In the genomic region with DNA sequence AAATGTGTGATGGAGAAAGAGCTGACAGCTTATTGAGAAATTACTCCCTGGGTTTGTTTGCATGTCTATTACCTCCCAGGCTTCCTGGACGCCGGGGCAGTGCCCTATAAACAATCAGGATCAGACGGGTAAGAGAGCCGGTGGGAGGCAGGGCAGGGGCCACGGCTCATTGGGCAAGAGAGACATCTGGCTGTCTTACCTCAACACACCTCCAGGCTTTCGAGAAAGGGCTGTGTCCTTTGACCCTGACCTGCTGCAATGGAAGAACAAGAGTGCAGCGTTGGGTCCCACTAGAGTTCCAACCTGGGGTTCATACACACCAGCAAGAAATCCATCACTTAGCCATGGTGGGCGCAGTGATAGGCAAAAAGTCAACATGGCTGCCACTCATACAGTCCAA, we compare ENCODE assay signal across 24 mouse cellular contexts. TPM values are rescaled to one million over a fixed set of nuclear protein-coding genes. Genes with fewer than 3 reads are reported as not detected.
A peak's percentile ranks its signal among the peaks of the same experiment; 100 is the strongest.
DNase-seq lines count a peak whose midpoint lies in the region; ATAC-seq lines count a peak whose summit lies in the region.
"Had no signal": no experiment of that assay in that cellular context is flagged by ENCODE, and none has a peak within 500 bp of the region (broad histone marks: within the 10 kb centered on the region; RNA-seq: fewer than 3 reads in every experiment).

No protein-coding gene starts in this region.

- 68% methylated on average over 8 of the region's 8 CpGs for WGBS in heart, embryonic 12.5 days
- 24% methylated on average over 8 of the region's 8 CpGs for WGBS in kidney, embryonic 14.5 days
- WGBS in kidney, embryonic 16.5 days = 20% methylated on average over 8 of the region's 8 CpGs
- WGBS in liver, embryonic 16.5 days (ENCODE audit: insufficient replicate concordance) = 44% methylated on average over 8 of the region's 8 CpGs

- H3K9ac ChIP-seq in heart, embryonic 12.5 days = no peak overlapping the region
- no peak overlapping the region for H3K9ac ChIP-seq in kidney, embryonic 14.5 days (ENCODE audit: low read depth, low read length)
- no peak overlapping the region for H3K9ac ChIP-seq in kidney, embryonic 16.5 days (replicated peaks; ENCODE audit: low read length)
- H3K9ac ChIP-seq in liver, embryonic 16.5 days (ENCODE audit: low read depth, low read length) = no peak overlapping the region
- H3K9ac ChIP-seq: embryonic facial prominence, embryonic 12.5 days; forebrain, embryonic 13.5 days; forebrain, embryonic 15.5 days had no signal

- H3K9me3 ChIP-seq in heart, embryonic 12.5 days (replicated peaks) = no peaks in the 10 kb centered on the region
- H3K9me3 ChIP-seq in kidney, embryonic 14.5 days (ENCODE audit: control insufficient read depth, low read length) = no peaks in the 10 kb centered on the region
- peaks cover 3% of the 10 kb centered on the region; the same call in 1 of the 2 replicates for H3K9me3 ChIP-seq in kidney, embryonic 16.5 days (ENCODE audit: low read length)
- no peaks in the 10 kb centered on the region for H3K9me3 ChIP-seq in liver, embryonic 16.5 days (replicated peaks; ENCODE audit: control insufficient read depth, low read length)
- H3K9me3 ChIP-seq: embryonic facial prominence, embryonic 10.5 days; embryonic facial prominence, embryonic 12.5 days; forebrain, embryonic 15.5 days had no signal

- no peak overlapping the region for H3K4me3 ChIP-seq in heart, embryonic 12.5 days
- no peak overlapping the region for H3K4me3 ChIP-seq in kidney, embryonic 14.5 days (ENCODE audit: low read length)
- H3K4me3 ChIP-seq in kidney, embryonic 16.5 days (ENCODE audit: low read length) = no peak overlapping the region
- no peak overlapping the region for H3K4me3 ChIP-seq in liver, embryonic 16.5 days (ENCODE audit: low read depth, low read length)
- H3K4me3 ChIP-seq: embryonic facial prominence, embryonic 10.5 days; embryonic facial prominence, embryonic 12.5 days; forebrain, embryonic 13.5 days; forebrain, embryonic 15.5 days had no signal

- no peaks in the 10 kb centered on the region for H3K27me3 ChIP-seq in heart, embryonic 12.5 days (replicated peaks)
- no peaks in the 10 kb centered on the region for H3K27me3 ChIP-seq in kidney, embryonic 14.5 days (ENCODE audit: control insufficient read depth, insufficient read depth, low read length)
- no peaks in the 10 kb centered on the region for H3K27me3 ChIP-seq in kidney, embryonic 16.5 days (ENCODE audit: insufficient read depth, low read length)
- H3K27me3 ChIP-seq in liver, embryonic 16.5 days (ENCODE audit: control insufficient read depth, insufficient read depth, low read depth, low read length) = no peaks in the 10 kb centered on the region; the same call in 1 of the 2 replicates
- H3K27me3 ChIP-seq: CH12.LX; embryonic facial prominence, embryonic 12.5 days; forebrain, embryonic 13.5 days; forebrain, embryonic 15.5 days had no signal

- H3K4me1 ChIP-seq in heart, embryonic 12.5 days (replicated peaks) = no peaks in the 10 kb centered on the region
- H3K4me1 ChIP-seq in kidney, embryonic 14.5 days (ENCODE audit: control insufficient read depth, insufficient read depth, low read length) = no peaks in the 10 kb centered on the region
- H3K4me1 ChIP-seq in kidney, embryonic 16.5 days (ENCODE audit: insufficient read depth, low read length) = no peaks in the 10 kb centered on the region
- no peaks in the 10 kb centered on the region for H3K4me1 ChIP-seq in liver, embryonic 16.5 days (ENCODE audit: control insufficient read depth, low read depth, low read length)
- H3K4me1 ChIP-seq: embryonic facial prominence, embryonic 10.5 days; embryonic facial prominence, embryonic 12.5 days; forebrain, embryonic 13.5 days; forebrain, embryonic 15.5 days had no signal

- no peak for ATAC-seq in heart, embryonic 12.5 days (ENCODE audit: insufficient number of reproducible peaks, low FRiP score)
- 0 out of 2 replicates have a peak, but pooled peaks have one; percentile 35 for ATAC-seq in kidney, embryonic 14.5 days (ENCODE audit: low FRiP score, low TSS enrichment)
- no peak for ATAC-seq in kidney, embryonic 16.5 days (ENCODE audit: low FRiP score, low TSS enrichment)
- ATAC-seq in liver, embryonic 16.5 days (ENCODE audit: low read depth) = peak; percentile 59; the same call in 1 of the 2 replicates
- ATAC-seq: activated CD4-positive, CD25-positive, alpha-beta regulatory T cell, adult 4 months; CD4-positive, CD25-positive, alpha-beta regulatory T cell, adult 4 months; forebrain, embryonic 13.5 days; forebrain, embryonic 15.5 days; Patski had no signal

- peak; percentile 83 for DNase-seq in heart, adult 11 months
- no peak for DNase-seq in liver
- DNase-seq: adrenal gland, adult 8-10 months; adrenal gland, postnatal 14 days; adrenal gland, postnatal 36 days; B cell, adult 2 months; cerebellum, adult 11-12 months; cerebellum, adult 2 months; cerebellum, adult 9-10 months; cerebellum, postnatal 10 days; cerebellum, postnatal 25 days had no signal

- no peak overlapping the region for H3K27ac ChIP-seq in heart, embryonic 12.5 days (ENCODE audit: poor library complexity, severe bottlenecking)
- H3K27ac ChIP-seq in kidney, embryonic 14.5 days (ENCODE audit: low read depth, low read length) = no peak overlapping the region
- H3K27ac ChIP-seq in kidney, embryonic 16.5 days (ENCODE audit: low read length) = no peak overlapping the region
- H3K27ac ChIP-seq in liver, embryonic 16.5 days (ENCODE audit: low read length) = no peak overlapping the region
- H3K27ac ChIP-seq: embryonic facial prominence, embryonic 10.5 days; embryonic facial prominence, embryonic 12.5 days; forebrain, embryonic 13.5 days; forebrain, embryonic 15.5 days had no signal

- H3K36me3 ChIP-seq in heart, embryonic 12.5 days = no peaks in the 10 kb centered on the region
- no peaks in the 10 kb centered on the region for H3K36me3 ChIP-seq in kidney, embryonic 14.5 days (ENCODE audit: control insufficient read depth, insufficient read depth, low read length)
- H3K36me3 ChIP-seq in kidney, embryonic 16.5 days (ENCODE audit: insufficient read depth, low read length) = no peaks in the 10 kb centered on the region
- no peaks in the 10 kb centered on the region for H3K36me3 ChIP-seq in liver, embryonic 16.5 days (ENCODE audit: control insufficient read depth, insufficient read depth)
- H3K36me3 ChIP-seq: embryonic facial prominence, embryonic 10.5 days; embryonic facial prominence, embryonic 12.5 days; forebrain, embryonic 15.5 days; G1E had no signal

- no peak overlapping the region for H3K4me2 ChIP-seq in heart, embryonic 12.5 days
- no peak overlapping the region for H3K4me2 ChIP-seq in kidney, embryonic 14.5 days (replicated peaks; ENCODE audit: low read depth, low read length)
- no peak overlapping the region for H3K4me2 ChIP-seq in kidney, embryonic 16.5 days (replicated peaks; ENCODE audit: low read depth, low read length)
- no peak overlapping the region for H3K4me2 ChIP-seq in liver, embryonic 16.5 days (ENCODE audit: low read depth, low read length)
- H3K4me2 ChIP-seq: embryonic facial prominence, embryonic 12.5 days; forebrain, embryonic 13.5 days; forebrain, embryonic 15.5 days had no signal

RNA-seq across cellular contexts. Expression of a gene that starts 8.6 kb away (rescaled TPM):
- polyA plus RNA-seq in heart, embryonic 12.5 days (2016; fragmentation: Nextera tagmentation; extraction: Ambion mirVana) = 189 and 191 TPM in 2 replicates
- polyA plus RNA-seq in kidney, embryonic 14.5 days (2014; fragmentation: Nextera tagmentation; extraction: Ambion mirVana) = 81.0 and 103 TPM in 2 replicates
- polyA plus RNA-seq in kidney, embryonic 16.5 days (2015; fragmentation: Nextera tagmentation; extraction: Ambion mirVana) = 208 and 213 TPM in 2 replicates
- polyA plus RNA-seq in liver, embryonic 16.5 days (2015; fragmentation: Nextera tagmentation; extraction: Ambion mirVana) = 103 and 118 TPM in 2 replicates

RNA-seq across cellular contexts. Expression of a gene that starts 13.8 kb away (rescaled TPM):
- 253 and 260 TPM in 2 replicates for polyA plus RNA-seq in heart, embryonic 12.5 days (2016; fragmentation: Nextera tagmentation; extraction: Ambion mirVana)
- 224 and 274 TPM in 2 replicates for polyA plus RNA-seq in kidney, embryonic 14.5 days (2014; fragmentation: Nextera tagmentation; extraction: Ambion mirVana)
- 337 and 360 TPM in 2 replicates for polyA plus RNA-seq in kidney, embryonic 16.5 days (2015; fragmentation: Nextera tagmentation; extraction: Ambion mirVana)
- 454 and 500 TPM in 2 replicates for polyA plus RNA-seq in liver, embryonic 16.5 days (2015; fragmentation: Nextera tagmentation; extraction: Ambion mirVana)

RNA-seq across cellular contexts. Expression of a gene that starts 25.9 kb away (rescaled TPM):
- polyA plus RNA-seq in heart, embryonic 12.5 days (2016; fragmentation: Nextera tagmentation; extraction: Ambion mirVana) = 4.5 and 5.6 TPM in 2 replicates
- polyA plus RNA-seq in kidney, embryonic 14.5 days (2014; fragmentation: Nextera tagmentation; extraction: Ambion mirVana) = 12.3 and 14.7 TPM in 2 replicates
- polyA plus RNA-seq in kidney, embryonic 16.5 days (2015; fragmentation: Nextera tagmentation; extraction: Ambion mirVana) = 5.3 and 5.8 TPM in 2 replicates
- 0.20 and 0.34 TPM in 2 replicates for polyA plus RNA-seq in liver, embryonic 16.5 days (2015; fragmentation: Nextera tagmentation; extraction: Ambion mirVana)
- polyA plus RNA-seq: activated CD4-positive, CD25-positive, alpha-beta regulatory T cell, adult 4 months; CD4-positive, CD25-positive, alpha-beta regulatory T cell, adult 4 months had no signal

RNA-seq across cellular contexts. Expression of a gene that starts 28.4 kb away (rescaled TPM):
- 1.7 and 1.8 TPM in 2 replicates for polyA plus RNA-seq in heart, embryonic 12.5 days (2016; fragmentation: Nextera tagmentation; extraction: Ambion mirVana)
- 1.7 and 1.9 TPM in 2 replicates for polyA plus RNA-seq in kidney, embryonic 14.5 days (2014; fragmentation: Nextera tagmentation; extraction: Ambion mirVana)
- 3.3 and 3.9 TPM in 2 replicates for polyA plus RNA-seq in kidney, embryonic 16.5 days (2015; fragmentation: Nextera tagmentation; extraction: Ambion mirVana)
- polyA plus RNA-seq in liver, embryonic 16.5 days (2015; fragmentation: Nextera tagmentation; extraction: Ambion mirVana) = 2.1 and 2.2 TPM in 2 replicates
- polyA plus RNA-seq: G1E had no signal

RNA-seq across cellular contexts. Expression of a gene that starts 48.4 kb away (rescaled TPM):
- polyA plus RNA-seq in heart, embryonic 12.5 days (2016; fragmentation: Nextera tagmentation; extraction: Ambion mirVana) = 16.5 and 22.5 TPM in 2 replicates
- 5.8 and 6.4 TPM in 2 replicates for polyA plus RNA-seq in kidney, embryonic 14.5 days (2014; fragmentation: Nextera tagmentation; extraction: Ambion mirVana)
- polyA plus RNA-seq in kidney, embryonic 16.5 days (2015; fragmentation: Nextera tagmentation; extraction: Ambion mirVana) = 10.2 and 10.8 TPM in 2 replicates
- 28.0 and 32.9 TPM in 2 replicates for polyA plus RNA-seq in liver, embryonic 16.5 days (2015; fragmentation: Nextera tagmentation; extraction: Ambion mirVana)

Comparison
In these comparisons a context has a peak if more than half of its experiments do, and no peak if none do; other contexts are left out.
1. ATAC-seq: peak in kidney, embryonic 14.5 days (single experiment) and liver, embryonic 16.5 days (single experiment); none in heart, embryonic 12.5 days (single experiment) and kidney, embryonic 16.5 days (single experiment).